Mouse (Mus musculus): ENCODE measurements at regions not wholly inside any gene's neighbourhood (a gene's known extent, or its start where the extent isn't known, plus 50 kb on each side); places are given as distances from the start of the nearest gene placed in this dataset.

DNA sequence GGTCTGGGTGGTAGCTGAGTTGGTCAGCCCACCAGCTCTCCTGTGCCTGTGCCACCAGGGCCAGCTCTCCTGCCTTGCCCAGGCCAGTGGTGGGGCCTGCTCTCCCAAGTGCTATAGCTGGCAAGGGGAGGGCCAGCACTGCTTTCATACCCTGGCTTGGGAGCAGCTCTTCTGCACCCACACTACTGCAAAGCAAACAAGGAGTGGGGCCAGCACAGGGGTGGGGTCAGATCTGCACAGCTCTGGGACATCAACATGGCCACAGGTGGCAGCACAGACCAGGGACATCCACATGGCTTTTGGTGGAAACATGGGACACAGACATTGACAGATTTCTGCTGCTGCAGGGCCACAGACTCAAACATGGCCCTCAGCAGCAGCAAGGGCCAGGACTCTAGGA lies 52.9 kb upstream of the AU015836 start:
- TF ChIP-seq ETS1 (IDR thresholded peaks at IDR 0.05; ENCODE audit: low read depth, low read length) (no peak), CTCF (IDR thresholded peaks at IDR 0.05 in 2 of 3, conservative IDR thresholded peaks at IDR 0.05 in 1 of 3; ENCODE audit: control insufficient read depth in 1 of 3, insufficient read depth in 1 of 3, low read depth in 2 of 3, low read length in 3 of 3, poor library complexity in 1 of 3, severe bottlenecking in 1 of 3) (no peak), CHD2 (IDR thresholded peaks at IDR 0.05; ENCODE audit: low read length) (no peak), SMC3 (IDR thresholded peaks at IDR 0.05; ENCODE audit: low read depth, low read length) (no peak), POLR2A (IDR thresholded peaks at IDR 0.05; ENCODE audit: control insufficient read depth in 1 of 2, insufficient read depth in 1 of 2, low read depth in 1 of 2, low read length in 2 of 2, poor library complexity in 1 of 2) (no peak), BHLHE40 (IDR thresholded peaks at IDR 0.05; ENCODE audit: borderline replicate concordance, low read depth, low read length) (no peak), ZC3H11A (IDR thresholded peaks at IDR 0.05; ENCODE audit: low read depth, low read length) (no peak), MYC (IDR thresholded peaks at IDR 0.05; ENCODE audit: low read depth, low read length) (no peak), CHD1 (IDR thresholded peaks at IDR 0.05; ENCODE audit: low read depth, low read length) (no peak)
